Mouse (Mus musculus): ENCODE measurements at regions not wholly inside any gene's neighbourhood (a gene's known extent, or its start where the extent isn't known, plus 50 kb on each side); places are given as distances from the start of the nearest gene placed in this dataset.
"Not testable (repeated sequence)": the region's sequence is repeated elsewhere in the genome, so short reads cannot be mapped to it uniquely, and the experiment has no call there.

- in situ Hi-C loops (cut with MboI, MseI): no loop called here
Measured at GRCm38 (mm10) chrX:157107747-157108146, 307.4 kb downstream of the Phex start.

GRCm38 (mm10) chrX:157080025-157080424, 335.1 kb downstream of the Phex start:
- in situ Hi-C loops (cut with MboI, MseI): no loop called here

- in situ Hi-C loops (cut with MboI, MseI): no loop called here
Measured at GRCm38 (mm10) chrX:157079606-157080005, 335.5 kb downstream of the Phex start.

- in situ Hi-C loops (cut with MboI, MseI): not testable (repeated sequence)
Measured at GRCm38 (mm10) chrX:157078061-157078460, 337.1 kb downstream of the Phex start.

- in situ Hi-C loops (cut with MboI, MseI): no loop called here
Measured at GRCm38 (mm10) chrX:157076193-157076592, 338.9 kb downstream of the Phex start.

- in situ Hi-C loops (cut with MboI, MseI): no loop called here
Measured at GRCm38 (mm10) chrX:157051629-157052315, 363.3 kb downstream of the Phex start.

GRCm38 (mm10) chrX:157028913-157029312, 386.2 kb downstream of the Phex start:
- in situ Hi-C loops (cut with MboI, MseI): loop anchor here in 1 of 2 experiments (10.0 kb wide), 1 partner anchor 1096 kb away; no protein-coding TSS in a partner anchor

- in situ Hi-C loops (cut with MboI, MseI): loop anchor here in 1 of 2 experiments (10.0 kb wide), 1 partner anchor 1100 kb away; no protein-coding TSS in a partner anchor
Measured at GRCm38 (mm10) chrX:157024343-157024742, 390.8 kb downstream of the Phex start.

GRCm38 (mm10) chrX:157021851-157022250, 393.3 kb downstream of the Phex start:
- in situ Hi-C loops (cut with MboI, MseI): loop anchor here in 1 of 2 experiments (10.0 kb wide), 1 partner anchor 1103 kb away; no protein-coding TSS in a partner anchor

- in situ Hi-C loops (cut with MboI, MseI): loop anchor here in 1 of 2 experiments (10.0 kb wide), 1 partner anchor 1104 kb away; no protein-coding TSS in a partner anchor
Measured at GRCm38 (mm10) chrX:157020337-157020736, 394.8 kb downstream of the Phex start.

- in situ Hi-C loops (cut with MboI, MseI): no loop called here
Measured at GRCm38 (mm10) chrX:156989986-156990518, 425.1 kb downstream of the Phex start.

GRCm38 (mm10) chrX:156947093-156947492, 468.0 kb downstream of the Phex start:
- in situ Hi-C loops (cut with MboI, MseI): no loop called here

- in situ Hi-C loops (cut with MboI, MseI): no loop called here
Measured at GRCm38 (mm10) chrX:156944223-156944622, 470.9 kb downstream of the Phex start.

- in situ Hi-C loops (cut with MboI, MseI): no loop called here
Measured at GRCm38 (mm10) chrX:156913363-156913762, 501.7 kb downstream of the Phex start.

Measured in T-helper 17 cell (primary cell).